Mouse (Mus musculus) embryonic facial prominence, embryonic 14.5 days (tissue): ENCODE measurements around the gene Ankfn1. TPM values are rescaled to one million over a fixed set of nuclear protein-coding genes. Genes with fewer than 3 reads are reported as not detected.

ENCODE experiments used
- ATAC-seq: fragments of 200-750 bp; cut with Nextera tagmentation; 2 replicates; pipeline ENCODE4 v1.8.0; 2017; ENCODE audit warnings: low read depth, moderate number of reproducible peaks, moderate TSS enrichment
- DNase-seq: peaks from one replicate; pipeline ENCODE4 v3.0.0-alpha.2; 2015; ENCODE audit warnings: low spot score
- H3K27ac ChIP-seq: fragments of 300-500 bp; sonication (generic); replicated peaks from 2 replicates; pipeline ENCODE4 v1.5.1; 2014; ENCODE audit warnings: low read depth, mild to moderate bottlenecking, low read length, moderate library complexity
- H3K27me3 ChIP-seq: fragments of 300-500 bp; sonication (generic); replicated peaks from 2 replicates; pipeline ENCODE4 v1.6.1; 2014; ENCODE audit warnings: low read length; ENCODE audit not compliant: control insufficient read depth, insufficient read depth
- H3K36me3 ChIP-seq: fragments of 300-500 bp; sonication (generic); 2 replicates; pipeline ENCODE4 v1.6.1; 2014; ENCODE audit warnings: low read length, mixed read lengths; ENCODE audit not compliant: control insufficient read depth, insufficient read depth
- H3K4me1 ChIP-seq: fragments of 300-500 bp; sonication (generic); 2 replicates; pipeline ENCODE4 v1.6.1; 2014; ENCODE audit warnings: antibody characterized with exemption, low read length; ENCODE audit not compliant: control insufficient read depth, insufficient read depth
- H3K4me2 ChIP-seq: fragments of 300-500 bp; sonication (generic); 2 replicates; pipeline ENCODE4 v1.6.1; 2014; ENCODE audit warnings: low read depth, mild to moderate bottlenecking, low read length, moderate library complexity, mixed read lengths
- H3K4me3 ChIP-seq: fragments of 300-500 bp; sonication (generic); 2 replicates; pipeline ENCODE4 v1.5.1; 2014; ENCODE audit warnings: low read depth, mild to moderate bottlenecking, low read length
- H3K9ac ChIP-seq: fragments of 300-500 bp; sonication (generic); 2 replicates; pipeline ENCODE4 v1.6.1; 2014; ENCODE audit warnings: low read depth, mild to moderate bottlenecking, low read length, moderate library complexity, mixed read lengths
- H3K9me3 ChIP-seq: fragments of 300-500 bp; sonication (generic); 2 replicates; pipeline ENCODE4 v1.6.1; 2016; ENCODE audit warnings: low read length; ENCODE audit not compliant: control insufficient read depth
- WGBS: fragments of 180-500 bp; shearing (Covaris S2); extraction: QIAGEN DNeasy Blood & Tissue Kit; methylation state at CpG from one replicate; pipeline ENCODE4 v1.1.7; 2014; 5-methylcytosine and 5-hydroxymethylcytosine counted together
- polyA plus RNA-seq: library from polyadenylated mRNA; unstranded; fragments of >200 nt; fragmentation: Nextera tagmentation; extraction: Ambion mirVana; gene quantifications from 2 replicates; pipeline ENCODE4 v1.2.1, GENCODE M21; 2014

The Ankfn1 gene
- polyA plus RNA-seq, 1 experiment from 2014 or later = 2.0 TPM

DNA sequence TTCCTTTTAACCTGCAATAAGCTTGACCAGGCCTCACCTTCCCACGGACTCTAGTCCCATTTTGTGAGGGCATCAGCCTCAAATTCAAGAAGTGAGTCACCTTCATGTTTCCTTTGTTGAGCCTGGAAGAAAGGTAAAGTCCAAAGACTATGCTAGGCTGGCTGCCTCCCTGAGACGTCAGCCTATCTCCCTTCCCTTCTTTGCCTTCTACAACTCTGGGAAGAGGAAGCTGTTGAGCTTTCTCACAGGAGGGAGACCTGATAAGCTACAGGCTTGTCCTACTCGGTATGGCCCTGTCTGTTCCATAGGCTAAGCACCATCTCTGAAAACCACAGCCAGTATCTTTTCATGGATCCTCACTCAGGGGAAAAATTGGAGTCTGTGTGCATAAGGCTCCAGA is 2.5 kb downstream of the Ankfn1 start:
- Histone ChIP-seq H3K4me1 (no peaks in the 10 kb centered on the region), H3K4me2 (no peak overlapping the region), H3K36me3 (no peaks in the 10 kb centered on the region), H3K27ac (no peak overlapping the region), H3K9me3 (no peaks in the 10 kb centered on the region), H3K4me3 (no peak overlapping the region), H3K27me3 (no peaks in the 10 kb centered on the region), H3K9ac (no peak overlapping the region)
- WGBS = 81% methylated on average over 3 of the region's 3 CpGs
- ATAC-seq = no peak
- no peak for DNase-seq

DNA sequence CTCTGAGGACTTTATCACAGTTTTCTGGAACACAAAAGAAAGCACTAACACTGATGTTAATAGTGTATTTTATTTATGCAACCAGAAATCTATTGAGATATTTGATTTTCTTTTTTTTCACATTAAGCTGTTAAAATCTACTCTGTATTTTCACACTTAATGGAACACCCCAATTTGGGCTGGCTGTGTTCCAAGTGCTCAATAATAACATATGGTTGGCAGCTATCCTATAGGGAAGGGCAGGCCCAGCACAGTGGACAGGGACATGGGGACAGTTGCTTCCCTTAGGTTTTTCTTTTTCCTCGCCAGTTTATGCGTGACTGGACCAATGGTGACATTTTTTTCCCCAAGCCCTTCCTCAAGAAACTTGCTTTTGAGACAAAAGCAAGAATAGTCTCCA is 4.5 kb downstream of the Ankfn1 start:
- Histone ChIP-seq H3K36me3 (no peaks in the 10 kb centered on the region), H3K4me3 (no peak overlapping the region), H3K9me3 (no peaks in the 10 kb centered on the region), H3K4me2 (no peak overlapping the region), H3K27me3 (no peaks in the 10 kb centered on the region), H3K27ac (no peak overlapping the region), H3K9ac (no peak overlapping the region), H3K4me1 (no peaks in the 10 kb centered on the region)
- 82% methylated on average over 2 of the region's 2 CpGs for WGBS
- ATAC-seq (no peak), DNase-seq (no peak)

DNA sequence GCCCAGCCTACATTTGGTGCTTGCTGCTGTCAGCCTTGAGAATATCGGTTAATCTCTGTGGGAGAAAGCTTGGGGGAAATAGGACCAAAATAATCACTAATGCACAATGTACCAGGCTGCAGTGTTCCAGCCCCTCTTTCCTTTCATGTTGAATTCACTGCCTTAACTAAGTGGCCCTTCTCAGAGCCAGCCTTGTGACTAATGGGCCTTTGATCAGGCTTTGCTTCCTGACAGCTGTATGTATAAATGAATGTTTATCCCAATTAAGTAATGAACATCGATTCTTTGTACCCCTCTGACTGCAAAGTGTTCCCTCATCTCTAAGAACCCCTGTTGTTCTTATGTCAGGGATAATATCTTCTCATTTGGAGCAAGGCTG is 11.7 kb downstream of the Ankfn1 start:
- no peaks in the 10 kb centered on the region for H3K9me3 ChIP-seq
- H3K36me3 ChIP-seq = no peaks in the 10 kb centered on the region
- H3K4me2 ChIP-seq = no peak overlapping the region
- no peak overlapping the region for H3K27ac ChIP-seq
- H3K27me3 ChIP-seq = no peaks in the 10 kb centered on the region
- peak; percentile 24 for DNase-seq
- no peak overlapping the region for H3K9ac ChIP-seq
- no peak overlapping the region for H3K4me3 ChIP-seq
- 59% methylated on average over 2 of the region's 2 CpGs for WGBS
- H3K4me1 ChIP-seq = no peaks in the 10 kb centered on the region
- no peak for ATAC-seq

DNA sequence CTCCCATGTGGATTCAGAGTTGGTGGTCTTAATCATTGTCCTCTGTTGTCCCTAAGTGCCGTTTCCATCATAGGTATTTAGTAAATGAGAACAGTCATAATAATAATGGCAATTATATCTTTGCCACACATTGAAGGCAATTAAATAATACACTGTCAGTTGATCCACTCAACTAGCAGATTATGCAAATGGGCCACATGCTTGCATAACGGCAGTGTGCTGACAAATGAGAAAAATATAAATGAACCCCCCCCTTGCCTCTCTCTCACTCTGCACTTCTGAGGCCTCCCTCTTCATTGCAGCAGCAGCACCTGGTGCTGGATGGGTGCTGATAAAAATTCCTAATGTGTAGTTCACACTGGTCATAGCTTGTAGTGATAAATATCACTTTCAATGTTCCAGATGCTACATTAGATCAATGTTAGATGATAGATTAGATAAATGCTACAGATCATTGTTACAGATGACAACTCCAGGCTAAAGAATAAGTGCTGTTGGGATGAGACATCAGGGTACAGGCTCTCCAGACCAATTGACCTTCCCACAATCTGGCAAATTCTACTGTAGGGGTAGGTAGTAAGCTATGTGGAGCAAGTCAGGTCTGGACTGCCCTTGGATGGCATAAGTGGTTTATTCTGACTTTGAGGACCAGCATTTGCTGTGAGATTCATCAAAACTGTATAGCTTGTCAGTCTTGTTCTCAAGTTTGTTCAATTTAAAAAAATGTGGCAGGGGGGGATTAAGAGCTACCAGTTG is 12.3 kb downstream of the Ankfn1 start:
- no peaks in the 10 kb centered on the region for H3K4me1 ChIP-seq
- WGBS = 32% methylated on average over 2 of the region's 2 CpGs
- no peak overlapping the region for H3K27ac ChIP-seq
- H3K4me3 ChIP-seq = no peak overlapping the region
- H3K9ac ChIP-seq = no peak overlapping the region
- H3K4me2 ChIP-seq = no peak overlapping the region
- no peaks in the 10 kb centered on the region for H3K36me3 ChIP-seq
- DNase-seq (no peak), ATAC-seq (no peak)
- no peaks in the 10 kb centered on the region for H3K27me3 ChIP-seq
- H3K9me3 ChIP-seq = no peaks in the 10 kb centered on the region

DNA sequence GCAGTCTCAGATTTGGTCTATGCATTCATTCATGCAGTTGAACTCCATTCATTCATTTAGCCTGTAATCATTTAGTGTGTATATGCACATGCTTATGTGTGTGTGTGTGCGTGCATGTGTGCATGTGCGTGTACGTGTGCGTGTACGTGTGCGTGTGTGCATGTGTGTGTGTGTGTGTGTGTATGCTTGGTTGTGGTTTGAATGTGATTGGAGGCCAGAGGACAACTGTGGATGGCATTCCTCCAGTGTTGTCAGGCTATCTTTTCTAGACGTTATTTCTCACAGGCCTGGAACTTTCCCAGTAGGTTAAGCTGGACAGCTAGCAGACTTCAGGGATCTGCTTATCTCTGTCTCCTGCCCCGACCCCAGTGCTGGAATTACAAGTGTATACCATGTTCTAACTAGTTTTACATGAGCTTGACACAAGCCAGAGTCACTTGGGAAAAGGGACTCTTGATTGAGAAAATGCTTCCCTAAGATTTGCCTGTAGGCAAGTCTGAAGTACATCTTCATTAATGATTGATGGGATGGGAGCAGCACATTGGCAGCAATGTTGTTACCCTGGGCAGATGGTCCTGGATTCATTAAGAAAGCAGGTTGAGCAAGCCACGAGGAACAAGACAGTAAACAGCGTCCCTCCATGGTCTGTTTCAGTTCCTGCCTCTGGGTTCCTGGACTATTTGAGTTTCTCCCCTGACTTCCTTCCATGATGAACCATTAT is 43.3 kb downstream of the Ankfn1 start:
- no peaks in the 10 kb centered on the region for H3K4me1 ChIP-seq
- no peak overlapping the region for H3K4me3 ChIP-seq
- WGBS = 82% methylated on average over 10 of the region's 10 CpGs
- H3K36me3 ChIP-seq = no peaks in the 10 kb centered on the region
- DNase-seq (no peak), ATAC-seq (no peak)
- no peaks in the 10 kb centered on the region for H3K9me3 ChIP-seq
- no peak overlapping the region for H3K9ac ChIP-seq
- H3K27ac ChIP-seq = no peak overlapping the region
- H3K27me3 ChIP-seq = no peaks in the 10 kb centered on the region
- no peak overlapping the region for H3K4me2 ChIP-seq

DNA sequence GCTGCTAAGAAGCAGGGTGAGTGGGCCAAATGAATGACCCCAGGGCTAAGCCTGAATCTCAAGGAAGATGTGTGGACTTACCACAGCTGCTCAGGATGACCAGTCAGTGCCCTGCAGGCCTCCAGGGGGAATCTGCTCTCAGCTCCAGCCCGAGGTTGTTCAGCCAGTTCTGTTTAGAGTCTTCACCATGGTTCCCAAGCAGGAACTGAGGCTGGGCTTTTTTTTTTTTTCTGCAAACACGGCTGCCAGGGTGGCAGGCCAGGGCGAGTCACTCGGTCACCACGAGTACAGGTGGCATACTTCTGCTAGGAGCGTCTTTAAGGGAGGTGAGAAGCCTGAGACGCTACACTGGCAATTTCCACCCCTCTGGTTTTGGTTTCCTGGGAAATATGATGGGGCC is 43.9 kb downstream of the Ankfn1 start:
- no peak overlapping the region for H3K27ac ChIP-seq
- no peaks in the 10 kb centered on the region for H3K36me3 ChIP-seq
- DNase-seq (no peak), ATAC-seq (no peak)
- no peaks in the 10 kb centered on the region for H3K9me3 ChIP-seq
- H3K9ac ChIP-seq = no peak overlapping the region
- H3K27me3 ChIP-seq = no peaks in the 10 kb centered on the region
- no peak overlapping the region for H3K4me3 ChIP-seq
- H3K4me2 ChIP-seq = no peak overlapping the region
- WGBS = 67% methylated on average over 7 of the region's 7 CpGs
- no peaks in the 10 kb centered on the region for H3K4me1 ChIP-seq

DNA sequence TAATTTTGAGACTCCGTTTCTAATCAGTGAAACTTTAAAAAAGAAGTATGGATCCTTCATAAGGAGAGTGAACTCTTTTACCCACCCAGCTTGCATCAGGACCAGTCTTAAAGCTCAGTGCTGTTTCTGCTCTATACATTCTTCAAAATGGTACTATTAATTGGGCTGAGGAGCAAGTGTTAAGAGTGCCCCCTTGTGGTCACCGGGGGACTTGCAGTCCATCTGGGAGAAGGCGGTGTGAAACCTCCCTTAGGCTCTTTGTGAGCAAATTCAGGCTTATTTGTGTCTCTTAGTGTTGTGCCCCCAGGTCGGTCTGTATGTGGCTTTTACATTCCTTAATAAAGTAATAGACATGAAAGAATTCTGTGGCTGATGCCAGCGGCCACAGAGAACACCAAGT is 56.6 kb downstream of the Ankfn1 start:
- no peaks in the 10 kb centered on the region for H3K36me3 ChIP-seq
- H3K27me3 ChIP-seq = no peaks in the 10 kb centered on the region
- WGBS = 18% methylated on average over 5 of the region's 5 CpGs
- ATAC-seq (no peak), DNase-seq (peak; percentile 44)
- H3K4me2 ChIP-seq = no peak overlapping the region
- no peak overlapping the region for H3K4me3 ChIP-seq
- no peaks in the 10 kb centered on the region for H3K4me1 ChIP-seq
- H3K9ac ChIP-seq = no peak overlapping the region
- no peak overlapping the region for H3K27ac ChIP-seq
- H3K9me3 ChIP-seq = peaks cover 5% of the 10 kb centered on the region

DNA sequence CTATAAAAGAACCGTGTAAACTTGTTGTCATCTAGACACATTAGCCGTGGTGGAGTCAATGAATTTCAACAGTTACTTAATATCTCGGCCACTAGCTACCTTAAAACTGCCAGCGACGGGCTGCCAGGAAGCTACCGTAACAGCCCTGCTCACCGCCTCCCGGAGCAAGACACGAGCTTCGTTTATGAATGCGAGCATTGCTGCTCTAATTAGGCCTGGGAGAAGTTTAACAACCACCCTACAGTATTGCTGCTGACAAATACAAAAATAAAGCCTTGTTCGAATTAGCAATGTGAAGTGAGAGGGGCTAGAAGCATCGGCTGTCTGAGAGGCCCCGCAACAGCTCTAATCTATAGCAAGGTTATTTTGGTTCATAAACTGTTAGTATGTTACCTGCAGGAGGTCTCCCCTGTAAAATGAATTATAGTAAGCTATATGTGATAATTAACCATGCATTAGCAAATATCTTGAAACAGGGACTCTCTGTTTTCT is 58.9 kb downstream of the Ankfn1 start:
- no peaks in the 10 kb centered on the region for H3K36me3 ChIP-seq
- WGBS = 72% methylated on average over 14 of the region's 14 CpGs
- H3K27ac ChIP-seq = no peak overlapping the region
- no peaks in the 10 kb centered on the region for H3K27me3 ChIP-seq
- no peak for DNase-seq
- no peak overlapping the region for H3K4me3 ChIP-seq
- no peak for ATAC-seq
- 0 out of 2 replicates have a peak, but pooled peaks cover 6% of the 10 kb centered on the region for H3K9me3 ChIP-seq
- H3K4me1 ChIP-seq = no peaks in the 10 kb centered on the region
- no peak overlapping the region for H3K4me2 ChIP-seq
- H3K9ac ChIP-seq = no peak overlapping the region
